Mouse (Mus musculus): ENCODE data around the gene Prdm4. TPM values are rescaled to one million over a fixed set of nuclear protein-coding genes. Genes with fewer than 3 reads are reported as not detected.

The Prdm4 gene
- 18.5 TPM for polyA plus RNA-seq (2014; fragmentation: Illumina TruSeq; extraction: RNeasy Lipid Tissue Mini Kit (QIAGEN cat#74804))

GRCm38 (mm10) chr10:85916498-85917309 is at the start of gene Prdm4:
Gene Prdm4, minus strand, starts transcription at chr10:85917142.

DNA sequence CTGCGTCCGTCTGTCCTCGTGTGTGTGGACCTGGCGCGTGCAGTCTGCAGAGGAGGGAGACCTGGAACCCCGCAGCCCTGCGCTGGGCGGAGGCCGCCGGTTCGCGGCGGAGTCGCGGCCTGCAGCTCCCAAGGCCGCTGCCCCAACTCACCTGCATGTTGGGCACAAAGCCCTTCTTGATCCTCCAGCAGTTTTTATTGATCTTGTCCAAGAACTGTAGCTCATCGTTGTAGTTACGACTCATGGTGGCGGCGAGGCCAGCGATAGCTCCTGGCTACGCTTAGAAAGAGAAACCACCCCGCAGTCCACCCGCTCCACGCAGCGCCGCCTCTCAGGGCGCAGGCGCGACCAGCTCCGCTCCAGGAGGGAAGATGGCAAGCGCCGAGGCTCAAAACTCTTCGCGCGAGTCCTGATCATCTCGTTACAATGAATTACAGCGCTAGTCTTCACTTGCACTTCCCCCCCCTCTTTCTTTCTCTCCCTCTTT is 40.6 kb upstream of the Prdm4 start, which contains the start of gene Rtcb:
Gene Rtcb, minus strand, starts transcription at position 360 of the 487 bp plus-strand sequence.

DNA sequence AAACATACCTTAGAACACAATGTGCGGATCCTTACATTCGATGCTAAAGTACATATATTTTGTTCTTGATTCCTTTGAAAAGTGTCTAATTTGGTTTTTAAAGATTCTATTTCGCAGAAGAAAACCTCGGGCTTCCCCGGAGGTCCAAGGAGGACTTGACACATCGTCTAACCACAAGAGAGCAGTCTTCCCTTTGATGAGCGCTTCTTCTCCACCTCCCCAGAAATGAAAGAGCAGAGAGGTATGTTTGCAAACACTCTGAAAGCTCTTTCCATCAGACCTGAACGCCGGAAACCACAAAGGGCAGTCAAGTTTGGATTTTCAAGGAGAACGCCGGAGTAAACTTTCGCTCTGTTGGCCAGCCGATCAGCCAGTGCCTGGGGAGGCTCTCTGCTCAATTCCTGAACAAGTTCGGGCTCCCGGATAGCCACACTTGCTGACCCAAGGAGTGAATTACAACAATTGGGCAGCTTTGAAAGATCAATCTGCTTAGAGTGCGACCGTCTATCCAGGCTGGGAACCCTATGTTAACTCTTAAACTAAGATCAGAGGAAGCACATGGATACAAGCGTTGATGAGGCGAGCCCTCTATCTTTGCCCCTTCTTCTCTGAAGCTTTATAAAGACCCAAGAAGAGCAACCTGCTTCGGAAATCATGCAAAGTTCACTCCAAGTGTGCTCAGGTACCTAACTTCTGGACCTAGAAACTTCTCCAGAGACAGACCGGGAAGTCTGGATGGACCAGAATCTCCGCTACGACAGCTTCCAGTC is 10.9 kb upstream of the Prdm4 start, which contains the start of gene Ascl4:
Gene Ascl4, plus strand, starts transcription at position 6 of the 770 bp plus-strand sequence.

Other genes with a start within 250 kb of the Prdm4 start
- 42.4 TPM for gene Pwp1, start 87.6 kb downstream of the Prdm4 start, polyA plus RNA-seq (2014; fragmentation: Illumina TruSeq; extraction: RNeasy Lipid Tissue Mini Kit (QIAGEN cat#74804))
- gene Ascl4, start 10.5 kb upstream of the Prdm4 start, polyA plus RNA-seq (2014; fragmentation: Illumina TruSeq; extraction: RNeasy Lipid Tissue Mini Kit (QIAGEN cat#74804)): not detected
- 38.9 TPM for gene Rtcb, start 40.7 kb upstream of the Prdm4 start, polyA plus RNA-seq (2014; fragmentation: Illumina TruSeq; extraction: RNeasy Lipid Tissue Mini Kit (QIAGEN cat#74804))
- gene Bpifc, start 94.8 kb upstream of the Prdm4 start, polyA plus RNA-seq (2014; fragmentation: Illumina TruSeq; extraction: RNeasy Lipid Tissue Mini Kit (QIAGEN cat#74804)): 0.37 TPM
- 12.5 TPM for gene Fbxo7, start 104.8 kb upstream of the Prdm4 start, polyA plus RNA-seq (2014; fragmentation: Illumina TruSeq; extraction: RNeasy Lipid Tissue Mini Kit (QIAGEN cat#74804))

All from ovary, adult 10 weeks (tissue).